Mouse (Mus musculus): ENCODE results near the gene Hist1h2ai.

- TF ChIP-seq CTCF (IDR thresholded peaks at IDR 0.05) (no peak), EP300 (IDR thresholded peaks at IDR 0.05; ENCODE audit: insufficient read depth, low read depth, low read length) (no peak), POLR2A (IDR thresholded peaks at IDR 0.05; ENCODE audit: insufficient read depth, low read depth, low read length) (no peak)
Observed at GRCm38 (mm10) chr13:21729544-21729943, 13.3 kb downstream of the Hist1h2ai start.

Measured in heart, adult 2 months (tissue).